Mouse (Mus musculus) left cerebral cortex, adult 18-20 months (tissue): ENCODE measurements around the gene Kcnj4. TPM values are rescaled to one million over a fixed set of nuclear protein-coding genes. Genes with fewer than 3 reads are reported as not detected.

Experiments
- microRNA-seq, 2 experiments: library from miRNA; unstranded; fragments of <30 nt; microRNA quantifications; one replicate each; pipeline ENCODE4 v1.2.0; 2021
- total RNA-seq, 2 experiments: library from RNA; stranded (reverse); gene quantifications; 2 replicates each; pipeline ENCODE4 v1.2.3; 2021

Gene Kcnj4
- total RNA-seq, 2 experiments from 2014 or later = 184 TPM

Small RNAs within 50 kb of the gene (microRNA-seq; reads per million reads assigned to microRNA genes)
- gene Gm44302 = 0 reads per million in 2 experiments

Other genes with a start within 250 kb of the Kcnj4 start
- gene Baiap2l2, start 219.7 kb downstream of the Kcnj4 start, total RNA-seq = 1 to 10 TPM; 3.1 to 4.9 TPM
- gene Pla2g6, start 176.9 kb downstream of the Kcnj4 start, total RNA-seq = 10 to 100 TPM; 18.4 to 21.2 TPM
- gene Maff, start 158.6 kb downstream of the Kcnj4 start, total RNA-seq = 1 to 10 TPM; 1.8 to 2.8 TPM
- gene Tmem184b, start 101.7 kb downstream of the Kcnj4 start, total RNA-seq = 10 to 100 TPM; 71.3 to 74.8 TPM
- gene Csnk1e, start 49.7 kb downstream of the Kcnj4 start, total RNA-seq = 100 to 1,000 TPM; 135 to 149 TPM
- under 1 TPM; 0.35 to 0.63 TPM for gene Kdelr3, start 11.2 kb upstream of the Kcnj4 start, total RNA-seq
- 100 to 1,000 TPM; 304 to 309 TPM for gene Ddx17, start 41.5 kb upstream of the Kcnj4 start, total RNA-seq
- under 1 TPM; 0.37 to 0.53 TPM for gene Dmc1, start 99.9 kb upstream of the Kcnj4 start, total RNA-seq
- gene Fam227a, start 153.7 kb upstream of the Kcnj4 start, total RNA-seq = 10 to 100 TPM in 1 of 2 experiments, 1 to 10 TPM in 1; 9.3 to 10.0 TPM
- 10 to 100 TPM; 42.4 to 47.0 TPM for gene Cby1, start 154.0 kb upstream of the Kcnj4 start, total RNA-seq
- 100 to 1,000 TPM; 102 to 108 TPM for gene Tomm22, start 165.6 kb upstream of the Kcnj4 start, total RNA-seq
- gene Josd1, start 182.7 kb upstream of the Kcnj4 start, total RNA-seq = 10 to 100 TPM; 65.8 to 71.5 TPM
- 10 to 100 TPM; 52.7 to 53.4 TPM for gene Gtpbp1, start 185.6 kb upstream of the Kcnj4 start, total RNA-seq
- 10 to 100 TPM; 46.7 to 49.4 TPM for gene Sun2, start 237.3 kb upstream of the Kcnj4 start, total RNA-seq